Mouse (Mus musculus) 416B (cell line): ENCODE measurements around the gene Lrrc46.

ENCODE experiments used
- DNase-seq: peaks from one replicate; pipeline ENCODE4 v3.0.0; 2011; ENCODE audit warnings: low read depth

Gene Lrrc46

DNA sequence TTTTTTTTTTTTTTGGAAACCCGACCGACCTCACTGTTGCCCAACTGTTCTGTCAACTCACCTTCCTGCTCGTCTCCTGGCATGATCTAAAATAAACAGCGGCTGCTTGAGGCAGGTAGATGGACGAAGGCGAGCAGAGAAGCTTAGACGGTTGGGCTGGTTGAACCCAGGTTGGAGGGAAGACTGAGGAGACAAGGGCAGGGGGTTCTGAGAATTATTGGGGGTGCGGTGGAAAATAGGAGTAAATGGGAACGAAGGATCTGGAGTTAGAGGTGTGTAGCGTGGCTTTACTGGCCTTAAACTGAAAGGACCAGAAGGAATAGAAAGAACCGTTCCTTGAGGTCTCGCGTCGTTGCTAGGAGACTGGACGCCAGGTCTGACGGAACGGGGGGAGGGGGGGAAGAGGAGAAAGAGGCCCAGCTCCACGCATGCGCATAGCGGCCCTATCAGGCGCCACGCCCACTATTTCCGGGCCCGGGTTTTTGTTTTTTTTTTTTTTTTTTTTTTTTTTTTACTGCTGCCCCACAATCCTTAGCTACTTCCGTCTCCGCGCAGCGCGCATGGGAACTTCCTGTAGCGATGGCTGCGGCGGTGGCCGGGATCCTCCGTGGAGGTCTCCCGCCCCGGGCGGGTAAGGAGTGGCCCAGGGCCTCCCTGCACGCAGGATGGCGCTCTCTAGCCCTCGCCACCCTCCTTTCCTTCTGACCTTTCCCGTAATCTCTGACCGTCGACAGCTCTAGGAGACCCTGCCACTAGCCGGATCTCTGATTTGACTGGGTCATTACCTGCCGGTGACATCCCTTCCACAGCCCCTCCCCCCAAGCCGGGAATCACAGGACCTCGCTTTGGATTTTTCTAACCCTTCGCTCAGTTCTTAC is at the start of gene Lrrc46, which contains the start of gene Mrpl10:
Lrrc46 (minus strand) TSS at position 386 of the 878 bp plus-strand sequence.
Mrpl10 (plus strand) TSS at position 539 of the 878 bp plus-strand sequence.
- DNase-seq = peak; percentile 96

DNA sequence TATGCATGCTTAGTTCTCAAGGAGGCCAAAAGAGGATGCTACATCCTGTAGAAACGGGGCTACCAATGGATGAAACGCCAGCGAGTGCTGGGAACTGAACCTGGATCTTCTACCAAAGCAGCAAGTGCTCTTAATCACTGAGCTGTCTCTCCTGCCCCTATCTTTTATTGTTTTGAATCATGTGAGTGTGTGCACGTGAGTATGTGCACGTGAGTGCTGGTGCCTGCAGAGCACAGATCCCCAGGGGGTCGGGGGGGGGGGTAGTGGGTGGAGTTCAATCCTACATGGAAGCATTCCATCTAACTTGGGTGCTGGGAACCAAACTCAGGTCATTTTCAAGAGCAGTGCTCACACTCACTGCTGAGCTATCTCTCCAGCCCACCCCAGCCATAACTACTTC is 45.2 kb upstream of the Lrrc46 start:
- no peak for DNase-seq

DNA sequence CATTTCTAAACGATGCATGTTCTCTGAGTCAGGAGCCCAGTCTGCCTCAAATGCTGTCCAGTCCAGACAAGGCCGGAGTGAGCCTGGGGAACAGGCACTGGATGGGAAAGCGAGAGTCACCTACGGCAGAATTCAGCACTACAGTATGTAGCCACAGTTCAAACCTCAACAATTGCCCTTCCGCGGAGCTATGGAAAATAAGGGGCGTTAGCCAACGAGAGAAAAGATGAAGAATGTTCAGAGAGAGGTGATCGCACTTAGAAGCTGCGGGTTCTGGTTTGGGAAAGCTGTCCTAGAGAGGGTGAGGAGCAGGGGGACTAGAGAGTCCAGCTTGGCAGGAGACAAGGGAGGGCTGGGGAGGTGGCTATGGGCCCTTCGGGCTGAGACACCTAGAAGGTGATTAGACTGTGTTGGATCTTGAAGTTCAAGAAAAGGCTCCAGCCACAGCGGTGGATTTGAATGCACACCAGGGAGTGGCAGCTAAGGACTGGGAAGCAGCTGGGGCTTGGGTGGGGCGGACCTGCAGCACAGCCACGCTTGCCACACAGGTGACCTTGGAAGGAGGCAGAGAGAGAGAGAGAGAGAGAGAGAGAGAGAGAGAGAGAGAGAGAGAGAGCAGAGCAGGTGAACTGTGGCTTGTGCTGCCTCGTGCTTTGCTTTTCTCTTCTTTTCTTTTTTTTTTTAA is 43.8 kb upstream of the Lrrc46 start:
- no peak for DNase-seq

DNA sequence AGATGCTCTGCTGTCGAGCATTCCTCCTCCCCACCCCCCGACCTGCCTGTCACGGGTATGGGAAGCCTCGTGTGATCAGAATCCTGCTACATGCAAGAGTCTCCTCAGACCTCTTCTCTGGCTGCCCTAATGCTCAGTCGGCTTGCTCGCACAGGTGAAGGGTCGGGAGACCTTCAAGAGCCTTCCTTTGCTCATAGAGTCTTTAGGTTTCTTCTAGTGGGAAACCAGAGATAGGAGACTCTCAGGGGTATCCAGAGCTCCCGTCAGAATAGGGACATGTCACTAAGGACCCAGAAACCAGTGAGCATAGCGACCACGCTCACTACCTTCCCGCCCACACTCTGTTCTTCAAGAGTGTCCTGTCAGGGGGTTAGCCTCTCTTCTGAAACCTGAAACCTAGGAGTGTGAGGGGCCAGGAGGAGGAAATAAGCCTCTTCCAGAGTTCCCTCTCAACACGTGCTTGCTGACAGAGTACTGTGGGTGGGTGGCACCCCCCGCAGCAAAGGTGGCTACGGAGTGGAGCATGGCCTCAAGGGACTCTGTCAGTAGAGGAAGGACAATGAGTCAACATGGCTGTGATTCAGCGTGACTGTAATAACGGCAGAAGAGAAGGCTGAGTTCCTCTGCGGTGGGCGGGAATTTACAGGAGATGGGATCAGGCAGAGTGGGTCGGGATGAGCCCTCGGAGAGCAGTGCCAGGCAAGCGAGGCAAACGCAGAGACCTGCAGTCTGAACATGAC is 42.4 kb upstream of the Lrrc46 start:
- DNase-seq = peak; percentile 75

DNA sequence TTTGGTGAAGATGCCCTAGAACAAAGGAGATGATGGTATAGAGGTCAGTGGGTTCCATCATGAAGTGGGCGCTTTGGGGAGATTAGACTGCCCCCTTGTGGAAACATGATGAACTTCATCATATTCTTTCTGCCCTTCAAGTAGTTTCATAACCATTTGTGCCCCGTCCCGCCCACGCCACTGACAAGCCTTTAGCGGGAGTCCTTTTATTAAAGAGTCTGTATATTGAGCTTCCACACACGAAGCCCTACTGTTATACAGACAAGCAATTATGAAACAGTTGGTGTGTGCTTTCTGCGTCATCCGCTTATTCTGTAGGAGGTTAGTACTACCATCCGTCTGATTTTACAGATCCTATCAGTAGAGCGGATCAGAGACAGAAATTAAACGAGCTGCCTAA is 41.8 kb upstream of the Lrrc46 start:
- DNase-seq = peak; percentile 85

DNA sequence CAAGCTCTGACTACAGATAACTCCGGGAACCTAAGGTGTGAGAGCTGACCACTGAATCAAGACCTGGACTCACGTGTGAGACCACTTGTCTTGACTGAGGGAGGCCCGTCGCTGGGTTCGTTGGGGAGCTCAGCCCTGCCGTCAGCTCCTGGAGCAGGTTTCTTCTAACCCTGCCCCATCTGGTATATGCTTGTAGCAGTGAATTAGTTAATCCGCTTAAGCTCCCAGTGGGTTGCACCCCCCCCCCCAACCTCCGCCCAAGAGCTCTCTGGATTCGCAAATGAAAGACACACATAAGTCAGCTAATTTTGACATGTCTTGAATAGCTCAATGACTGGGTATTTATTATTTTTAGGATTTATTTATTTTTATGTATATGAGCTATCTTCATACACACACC is 39.1 kb upstream of the Lrrc46 start:
- no peak for DNase-seq

DNA sequence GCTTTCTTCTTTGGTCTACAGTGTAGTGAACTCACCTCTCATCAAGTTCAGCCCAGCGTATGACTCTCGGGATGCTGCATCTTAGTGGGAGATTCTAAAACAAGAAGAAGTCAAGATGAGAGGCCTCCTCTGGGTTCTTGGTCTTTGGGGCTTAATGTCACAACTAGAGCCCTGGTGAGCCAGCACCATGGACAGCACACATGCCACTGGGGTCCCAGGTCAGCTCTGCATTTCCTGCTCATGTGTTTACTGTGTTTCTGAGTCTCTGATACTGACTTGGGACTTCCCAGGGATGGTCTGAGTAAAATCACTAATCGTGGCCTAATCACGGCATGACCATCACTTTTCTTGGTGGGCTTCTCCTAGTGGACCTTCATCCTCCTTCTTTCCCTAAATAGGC is 37.5 kb upstream of the Lrrc46 start:
- peak; percentile 66 for DNase-seq

DNA sequence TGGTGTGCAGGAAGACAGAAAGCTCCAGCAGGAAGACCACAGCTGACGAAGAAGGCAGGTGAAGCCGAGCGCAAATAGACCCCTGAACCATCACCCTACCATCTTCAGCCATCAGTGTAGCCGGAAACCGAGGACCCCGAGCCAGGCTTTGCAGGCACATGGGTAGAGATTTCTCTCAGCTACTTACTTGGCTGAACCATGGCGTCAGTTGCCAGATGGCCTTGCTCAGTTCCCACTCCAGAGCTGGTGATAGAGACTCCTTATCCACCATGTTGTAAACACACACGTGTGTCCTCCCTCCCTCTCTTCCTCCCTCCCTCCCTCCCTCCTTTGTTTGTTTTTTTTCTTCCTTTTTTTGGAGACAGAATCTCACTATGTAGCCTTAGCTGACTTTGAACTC is 33.0 kb upstream of the Lrrc46 start:
- DNase-seq = no peak

DNA sequence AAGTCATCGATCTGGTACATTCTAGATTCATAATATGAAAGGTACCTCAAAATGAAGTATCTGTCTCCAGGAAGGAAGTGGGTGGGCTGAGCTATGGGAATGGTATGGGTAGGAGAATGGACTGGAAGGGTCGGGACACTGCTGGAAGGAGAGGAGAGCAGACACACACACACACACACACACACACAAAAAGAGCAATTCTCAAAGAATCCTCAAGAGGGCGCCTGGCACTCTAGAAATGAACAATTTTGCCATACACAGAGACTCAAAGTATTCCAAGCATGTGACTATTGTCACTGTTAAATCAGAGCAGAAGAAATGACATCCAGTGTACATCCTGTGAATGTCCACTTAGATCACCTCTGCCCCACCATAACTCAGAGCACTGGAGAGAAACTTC is 31.3 kb upstream of the Lrrc46 start:
- peak; percentile 77 for DNase-seq

DNA sequence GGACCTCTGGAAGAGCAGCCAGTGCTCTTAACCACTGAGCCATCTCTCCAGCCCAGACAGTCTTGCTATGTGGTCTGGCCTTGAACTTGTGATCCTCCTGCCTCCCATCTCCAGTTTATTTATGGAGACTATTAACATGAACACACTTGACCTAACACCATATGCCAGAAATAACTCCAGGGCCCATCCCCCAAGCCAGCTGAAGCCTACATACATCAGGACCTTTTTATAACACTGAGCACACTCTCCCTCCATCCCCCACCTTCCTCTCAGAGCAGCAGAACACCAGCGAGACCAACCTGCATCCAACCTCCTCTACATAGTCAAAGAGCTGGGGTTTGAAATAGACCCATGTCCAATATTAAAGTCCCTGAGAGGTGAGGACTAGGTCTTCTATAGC is 29.9 kb upstream of the Lrrc46 start:
- DNase-seq = peak; percentile 7

DNA sequence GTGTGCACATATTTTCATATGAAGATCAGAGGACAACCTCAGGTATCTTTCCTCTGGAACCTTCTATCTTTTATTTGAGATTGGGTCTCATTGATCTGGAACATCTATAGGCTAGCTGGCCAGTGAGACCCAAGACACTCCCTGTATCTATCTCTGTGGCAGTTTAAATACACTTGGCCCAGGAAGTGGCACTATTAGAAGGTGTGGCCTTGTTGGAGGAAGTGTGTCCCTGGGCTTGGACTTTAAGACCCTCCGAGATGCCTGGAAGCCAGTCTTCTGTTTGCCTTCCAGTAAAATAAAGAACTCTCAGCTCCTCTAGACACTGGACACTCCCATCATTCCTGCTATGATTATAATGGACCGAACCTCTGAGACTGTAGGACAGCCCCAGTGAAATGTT is 28.6 kb upstream of the Lrrc46 start:
- no peak for DNase-seq

DNA sequence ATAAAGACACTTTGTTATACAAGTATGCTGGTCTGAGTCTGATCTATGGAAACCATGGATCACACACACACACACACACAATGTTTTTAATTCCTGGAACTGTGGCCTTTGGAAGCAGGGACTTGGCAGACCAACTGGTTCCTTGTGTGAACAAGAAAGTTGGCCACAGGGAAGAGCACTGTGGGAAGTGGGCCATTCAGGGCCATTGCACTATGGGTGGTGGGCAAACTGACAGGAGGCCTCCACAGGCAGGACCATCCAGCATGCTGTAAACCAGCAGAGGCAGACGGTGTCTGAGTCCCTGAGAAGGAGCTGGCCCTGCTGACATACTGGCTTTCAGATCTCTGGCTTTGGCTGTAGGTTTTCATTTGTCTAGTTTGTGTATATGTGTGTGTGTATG is 28.1 kb upstream of the Lrrc46 start:
- no peak for DNase-seq

DNA sequence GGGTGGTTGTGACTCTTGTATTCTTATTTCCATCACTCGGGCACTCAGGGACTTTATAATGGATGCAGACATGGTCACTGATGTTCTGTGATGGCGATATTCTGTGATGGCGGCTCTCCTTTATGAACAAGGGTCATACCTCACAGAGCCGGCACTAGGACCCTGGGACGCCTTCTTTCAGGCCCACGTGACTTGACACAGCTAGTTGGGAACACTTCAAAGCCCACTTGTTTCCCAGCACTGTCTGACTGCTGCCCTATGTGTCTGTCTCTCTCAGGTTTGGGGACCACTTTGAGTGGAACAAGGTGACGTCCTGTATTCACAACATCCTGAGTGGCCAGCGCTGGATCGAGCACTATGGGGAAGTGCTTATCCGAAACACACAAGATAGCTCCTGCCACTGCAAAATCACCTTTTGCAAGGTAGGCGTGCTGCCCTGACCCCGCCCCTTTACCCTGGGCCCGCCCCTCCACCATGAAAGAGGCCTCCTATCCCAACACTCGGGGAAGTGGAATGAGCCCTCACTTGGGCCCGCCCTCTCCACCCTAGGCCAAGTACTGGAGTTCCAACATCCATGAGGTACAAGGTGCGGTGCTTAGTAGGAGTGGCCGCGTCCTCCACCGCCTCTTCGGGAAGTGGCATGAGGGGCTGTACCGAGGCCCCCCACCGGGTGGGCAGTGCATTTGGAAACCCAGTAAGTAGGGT is 25.6 kb upstream of the Lrrc46 start:
- DNase-seq = no peak

DNA sequence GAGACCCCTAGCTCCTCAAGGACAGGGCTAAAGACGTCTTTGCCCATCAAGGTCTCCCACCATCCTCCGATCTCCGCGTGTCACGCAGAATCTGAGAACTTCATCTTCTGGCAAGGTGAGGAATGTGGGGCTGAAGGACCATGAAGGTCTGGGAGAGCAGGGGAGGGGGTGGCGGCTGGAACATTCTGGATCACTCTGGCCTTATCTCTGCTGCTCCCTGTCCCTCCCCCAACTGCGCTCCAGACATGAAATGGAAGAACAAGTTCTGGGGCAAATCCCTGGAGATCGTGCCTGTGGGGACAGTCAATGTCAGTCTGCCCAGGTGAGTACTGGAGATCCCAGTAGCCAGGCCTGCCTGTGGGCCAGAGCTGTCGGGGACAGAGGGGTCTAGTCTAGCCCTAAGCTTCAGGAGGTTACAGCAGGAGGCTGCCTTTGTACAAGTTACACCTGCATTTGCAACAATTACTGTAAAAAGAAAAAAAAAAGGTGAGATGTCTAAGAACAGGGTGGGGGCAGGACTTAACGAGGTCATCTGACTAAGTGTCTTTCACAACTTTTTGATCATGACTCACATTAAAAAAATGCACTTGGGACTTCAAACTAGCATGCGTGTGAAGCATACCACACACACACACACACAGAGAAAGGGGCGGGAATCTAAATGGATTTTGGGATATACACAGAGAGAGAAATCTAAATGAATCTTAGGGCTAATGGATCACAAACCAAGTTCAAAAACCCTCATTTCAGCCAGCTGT is 24.5 kb upstream of the Lrrc46 start:
- DNase-seq = peak; percentile 34

DNA sequence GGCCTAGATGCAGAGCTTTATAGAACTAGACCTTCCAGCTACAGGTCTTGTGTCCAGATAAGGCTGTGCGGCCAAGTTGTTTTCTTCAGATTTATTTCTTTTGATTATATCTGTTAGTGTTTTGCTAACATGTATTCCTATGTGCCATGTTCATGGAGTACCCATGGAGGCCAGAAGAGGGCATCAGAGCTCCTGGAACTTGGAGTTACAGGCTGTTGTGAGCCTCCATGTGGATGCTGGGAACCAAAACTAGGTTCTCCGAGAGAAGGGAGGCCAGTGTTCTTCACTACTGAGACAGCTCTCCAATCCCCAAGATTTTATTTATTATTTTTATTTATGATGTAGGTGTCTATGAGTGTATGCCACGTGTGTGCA is 22.7 kb upstream of the Lrrc46 start:
- peak; percentile 16 for DNase-seq

DNA sequence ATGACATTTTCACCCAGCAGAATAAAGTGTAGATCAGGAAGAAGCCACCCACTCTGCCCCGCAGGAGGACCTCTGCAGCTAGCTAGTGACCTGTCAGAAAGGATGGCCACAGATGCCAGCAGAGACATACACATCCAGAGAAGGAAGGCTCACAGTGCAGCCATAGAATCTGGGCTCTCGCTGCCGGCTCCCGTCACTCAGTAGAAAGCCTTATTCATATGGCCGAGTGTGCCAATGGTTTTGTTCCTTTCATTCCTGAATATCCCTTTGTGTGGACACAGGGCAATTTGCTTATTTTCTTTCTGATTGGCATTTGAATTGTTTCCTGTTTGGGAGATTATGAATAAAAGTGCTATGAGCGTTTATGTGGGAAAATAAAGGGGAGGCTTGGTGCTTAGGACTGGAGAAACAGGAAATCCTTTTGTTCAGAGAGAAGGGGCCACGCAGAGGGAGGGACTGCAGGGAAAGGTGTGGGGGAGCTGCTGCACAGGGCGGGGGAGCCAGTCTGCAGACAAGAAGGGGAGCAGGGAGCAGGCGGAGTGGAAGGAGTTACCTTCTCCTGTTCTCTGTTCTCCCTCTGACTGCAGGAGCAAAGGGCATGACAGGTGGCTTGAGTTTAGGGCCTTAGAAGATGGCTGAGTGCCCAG is 22.2 kb upstream of the Lrrc46 start:
- no peak for DNase-seq

DNA sequence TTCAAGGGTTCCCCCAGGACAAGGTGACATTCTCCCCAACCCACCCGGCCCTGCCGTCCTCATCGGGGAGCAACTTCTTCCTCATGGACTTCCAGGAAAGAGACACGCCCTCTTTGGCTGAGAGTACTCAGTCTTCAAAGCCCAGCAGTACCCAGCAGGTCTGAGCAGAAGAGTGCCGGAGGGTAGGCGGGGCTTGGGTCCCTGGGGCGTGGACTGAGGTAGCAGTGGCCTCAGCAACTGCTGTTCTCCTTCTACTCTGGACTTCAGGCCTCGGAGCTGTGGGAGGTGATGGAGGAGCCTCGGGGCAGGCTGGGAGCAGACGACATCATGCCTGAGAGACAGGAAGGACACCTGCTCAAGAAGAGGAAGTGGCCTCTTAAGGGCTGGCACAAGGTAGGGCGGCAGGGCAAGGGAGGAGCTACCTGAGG is 11.0 kb upstream of the Lrrc46 start:
- peak; percentile 58 for DNase-seq

DNA sequence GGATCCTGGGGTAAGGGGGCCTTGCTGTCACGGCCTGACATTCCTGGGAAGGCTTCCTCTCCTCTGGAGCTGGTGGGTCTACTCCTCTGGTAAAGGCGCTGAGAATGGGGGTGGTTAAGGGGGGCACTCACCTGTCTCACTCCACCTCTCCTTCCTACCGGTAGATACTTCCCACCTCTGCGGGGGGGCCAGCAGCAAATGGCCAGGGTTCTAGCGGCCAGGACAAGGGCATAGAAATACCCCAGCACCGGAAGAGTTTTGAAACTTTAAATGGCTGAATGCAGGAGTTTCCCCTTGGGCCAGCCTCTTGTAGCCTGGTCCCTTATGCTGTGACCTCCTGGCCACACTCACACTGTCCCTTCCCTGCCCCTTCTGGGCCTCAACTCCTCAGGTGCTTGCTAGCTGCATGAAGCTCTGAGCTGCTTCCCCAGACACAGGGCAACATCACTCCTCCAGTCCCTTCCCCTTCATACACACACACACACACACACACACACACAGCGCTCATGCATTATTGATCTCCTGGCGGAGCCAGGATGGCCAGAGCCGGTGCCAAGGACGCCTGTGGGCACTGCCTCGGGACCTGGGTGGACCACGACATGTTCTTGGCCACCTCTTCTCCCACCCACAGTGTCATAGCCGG is 9.9 kb upstream of the Lrrc46 start:
- DNase-seq = peak; percentile 36

DNA sequence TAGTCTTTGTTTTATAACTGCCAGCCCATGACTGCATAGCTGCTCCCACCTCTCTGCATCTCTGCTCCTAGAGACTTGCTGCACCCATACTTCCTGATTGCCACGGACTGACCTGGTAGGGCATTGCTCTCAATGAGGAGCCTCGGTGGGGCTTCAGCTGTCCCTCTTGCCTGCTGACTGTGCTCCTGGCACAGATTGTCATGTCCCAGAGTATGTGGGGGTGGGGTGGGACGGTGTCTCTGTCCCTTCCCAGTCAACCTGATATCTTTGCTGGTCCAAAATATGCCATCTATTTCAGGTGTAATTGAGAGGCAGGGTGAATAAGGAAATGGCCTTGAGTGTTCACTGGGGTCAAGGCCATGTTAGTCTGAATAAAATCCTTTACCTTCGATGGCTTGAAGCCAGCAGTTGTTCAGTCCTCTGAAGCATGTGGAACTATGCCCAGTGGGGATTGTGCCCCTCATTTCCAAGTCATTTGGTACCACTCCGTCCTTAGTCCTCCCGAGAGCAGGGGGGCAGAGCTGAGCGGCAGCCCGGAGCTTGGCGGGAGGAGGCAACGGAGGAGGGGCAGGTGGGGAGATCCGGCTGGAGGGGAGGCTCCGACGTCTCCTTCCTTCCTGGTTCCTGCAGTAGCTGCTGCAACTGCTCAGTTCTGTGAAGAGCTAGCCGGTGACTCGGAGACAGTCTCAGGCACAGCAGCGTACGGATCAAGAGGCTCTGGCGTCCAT is 9.2 kb upstream of the Lrrc46 start, which contains the start of gene Osbpl7:
Osbpl7 (plus strand) TSS at position 413 of the 728 bp plus-strand sequence.
- DNase-seq = peak; percentile 90
